ENCODE assay signal across 8 mouse cellular contexts in the genomic region with DNA sequence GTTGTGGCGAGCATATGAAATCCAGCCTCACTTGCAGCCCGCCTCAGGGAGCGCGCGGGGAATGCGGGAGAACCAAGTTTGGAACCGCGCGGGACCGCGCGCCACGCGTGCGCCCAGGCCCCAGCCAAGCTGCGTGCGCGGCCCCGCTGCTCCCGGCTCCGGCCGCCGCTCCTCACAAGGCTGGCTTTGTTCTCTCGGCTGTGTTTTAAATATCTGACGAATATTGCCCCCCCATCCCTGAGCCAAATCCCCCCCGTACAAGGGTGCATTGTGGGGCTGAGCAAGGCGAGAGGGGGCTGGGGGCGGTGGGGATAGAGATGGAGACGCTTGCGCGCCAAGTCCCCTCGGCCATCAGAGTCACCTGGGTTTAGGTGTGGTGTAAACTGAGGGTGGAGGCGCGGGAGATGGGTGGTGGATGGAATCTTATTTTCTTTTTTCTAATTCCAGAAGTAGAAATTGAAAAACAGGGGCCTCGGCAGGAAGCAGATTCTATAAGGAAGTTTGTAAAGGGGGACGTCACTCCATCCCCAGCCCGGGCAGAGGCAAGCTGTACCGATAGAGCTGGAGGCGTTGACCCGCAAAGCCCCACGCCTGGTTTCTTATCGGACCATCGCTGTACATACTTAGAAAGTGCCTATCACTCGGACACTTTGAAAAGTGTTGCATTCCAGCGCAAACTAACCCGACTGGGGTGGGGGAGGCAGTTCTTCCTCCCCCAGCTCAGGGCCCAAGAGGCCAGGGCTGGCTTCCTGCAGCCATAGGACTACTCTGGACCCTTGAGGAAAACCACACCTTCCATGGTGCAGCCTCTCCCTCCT.
A peak's percentile ranks its signal among the peaks of the same experiment; 100 is the strongest.
DNase-seq lines count a peak whose midpoint lies in the region; ATAC-seq lines count a peak whose summit lies in the region.

No protein-coding gene starts in this region.

- H3K9ac ChIP-seq in embryonic facial prominence, embryonic 13.5 days = peak overlapping the region; percentile 76
- H3K9ac ChIP-seq in midbrain, embryonic 11.5 days (ENCODE audit: low read length) = peak overlapping the region; percentile 76

- H3K4me3 ChIP-seq in embryonic facial prominence, embryonic 13.5 days = peak overlapping the region; percentile 38
- H3K4me3 ChIP-seq in midbrain, embryonic 11.5 days (ENCODE audit: low read depth, low read length) = peak overlapping the region; percentile 31

- H3K27ac ChIP-seq in embryonic facial prominence, embryonic 13.5 days = peak overlapping the region; percentile 78
- H3K27ac ChIP-seq in midbrain, embryonic 11.5 days (ENCODE audit: low read depth, low read length) = no peak overlapping the region; the same call in 1 of the 2 replicates

- H3K4me1 ChIP-seq in embryonic facial prominence, embryonic 13.5 days = peaks cover 62% of the 10 kb centered on the region
- H3K4me1 ChIP-seq in midbrain, embryonic 11.5 days (ENCODE audit: control insufficient read depth, insufficient read depth, low read length) = peaks cover 23% of the 10 kb centered on the region

- peak; percentile 47 for ATAC-seq in CD4-positive, CD25-positive, alpha-beta regulatory T cell, adult 4 months
- ATAC-seq in embryonic facial prominence, embryonic 13.5 days (ENCODE audit: insufficient number of reproducible peaks, insufficient read depth, low FRiP score, low TSS enrichment, low read depth) = peak; percentile 68; the same call in 1 of the 2 replicates
- peak; percentile 78 for ATAC-seq in midbrain, embryonic 11.5 days (ENCODE audit: low FRiP score)

- 2% methylated on average over 46 of the region's 46 CpGs for WGBS in embryonic facial prominence, embryonic 13.5 days
- WGBS in midbrain, embryonic 11.5 days = 5% methylated on average over 46 of the region's 46 CpGs

- DNase-seq in adrenal gland, postnatal 10 days = peak; percentile 64
- DNase-seq in adrenal gland, postnatal 4 days (ENCODE audit: low spot score in 2 of 2) = no peak
- DNase-seq in heart, postnatal 36 days = peak; percentile 55 to 56
- DNase-seq in left cerebral cortex, postnatal 14 days (ENCODE audit: low spot score in 2 of 2) = peak; percentile 50 to 67
- peak; percentile 96 for DNase-seq in midbrain, embryonic 11.5 days (ENCODE audit: low spot score, missing footprints)
- peak; percentile 69 for DNase-seq in testis, postnatal 10 days (ENCODE audit: low spot score)

- intact Hi-C loops in heart, postnatal 36 days (cut with DNase I) = loop anchor here (5.0 to 10.0 kb wide), 3 partner anchors 58 to 611 kb away; no protein-coding TSS in a partner anchor
- intact Hi-C loops in left cerebral cortex, postnatal 14 days (cut with DNase I) = loop anchor here (5.0 kb wide), 1 partner anchor 353 kb away; no protein-coding TSS in a partner anchor

- no peaks in the 10 kb centered on the region for H3K36me3 ChIP-seq in embryonic facial prominence, embryonic 13.5 days
- no peaks in the 10 kb centered on the region for H3K36me3 ChIP-seq in midbrain, embryonic 11.5 days (ENCODE audit: control insufficient read depth, insufficient read depth, low read length)

- H3K9me3 ChIP-seq in embryonic facial prominence, embryonic 13.5 days = no peaks in the 10 kb centered on the region
- no peaks in the 10 kb centered on the region for H3K9me3 ChIP-seq in midbrain, embryonic 11.5 days (ENCODE audit: control insufficient read depth, low read length)

- peak overlapping the region; percentile 66 for H3K4me2 ChIP-seq in embryonic facial prominence, embryonic 13.5 days
- peak overlapping the region; percentile 65 for H3K4me2 ChIP-seq in midbrain, embryonic 11.5 days

- no peaks in the 10 kb centered on the region for H3K27me3 ChIP-seq in embryonic facial prominence, embryonic 13.5 days
- H3K27me3 ChIP-seq in midbrain, embryonic 11.5 days (ENCODE audit: control insufficient read depth, insufficient read depth, low read length) = no peaks in the 10 kb centered on the region

Comparison
In these comparisons a context has a peak if more than half of its experiments do, and no peak if none do; other contexts are left out.
1. DNase-seq: peak in adrenal gland, postnatal 10 days (single experiment), heart, postnatal 36 days (2 of 2), left cerebral cortex, postnatal 14 days (2 of 2), midbrain, embryonic 11.5 days (single experiment) and testis, postnatal 10 days (single experiment); none in adrenal gland, postnatal 4 days (0 of 2).
2. Peak in every context shown above with its lines, with median percentiles within 50 percentile points of each other: ATAC-seq.